Mouse (Mus musculus) layer of hippocampus, postnatal 10 days (tissue): ENCODE measurements around the gene Syt3. TPM values are rescaled to one million over a fixed set of nuclear protein-coding genes. Genes with fewer than 3 reads are reported as not detected.
A peak's percentile ranks its signal among the peaks of the same experiment; 100 is the strongest.

Experiments used
- DNase-seq, 2 experiments: peaks; one replicate each; pipeline ENCODE4 v3.0.0; 2021; ENCODE audit warnings: low spot score in 2 of 2
- total RNA-seq, 2 experiments: library from RNA; stranded (reverse); gene quantifications; 2 replicates each; pipeline ENCODE4 v1.2.3; 2021

The Syt3 gene
- total RNA-seq, 2 experiments from 2014 or later, result 84.0 to 90.2 TPM

- no peak for DNase-seq
These were observed 17.8 kb downstream of the Syt3 start for GRCm38 (mm10) chr7:44401673-44402072.

GRCm38 (mm10) chr7:44405346-44406014, 21.6 kb downstream of the Syt3 start:
- peak; percentile 93 for DNase-seq

- DNase-seq, result no peak
These were observed 22.1 kb downstream of the Syt3 start for GRCm38 (mm10) chr7:44406015-44406355.

GRCm38 (mm10) chr7:44411144-44411543, 27.2 kb downstream of the Syt3 start:
- no peak for DNase-seq

- no peak for DNase-seq
These were observed 29.4 kb downstream of the Syt3 start for GRCm38 (mm10) chr7:44413307-44413706.

- no peak for DNase-seq
These were observed 43.8 kb downstream of the Syt3 start for GRCm38 (mm10) chr7:44427666-44428065.

- peak; percentile 76 to 82 for DNase-seq
These were observed 44.5 kb downstream of the Syt3 start for GRCm38 (mm10) chr7:44428171-44428950.

GRCm38 (mm10) chr7:44428968-44429521, 45.1 kb downstream of the Syt3 start, which contains the start of gene Lrrc4b:
Gene Lrrc4b, plus strand, starts transcription at chr7:44429018.
- DNase-seq, result peak; percentile 84 to 88

- DNase-seq, result peak; percentile 71 to 77
These were observed 45.9 kb downstream of the Syt3 start for GRCm38 (mm10) chr7:44429534-44430488.

- no peak for DNase-seq
These were observed 48.6 kb downstream of the Syt3 start for GRCm38 (mm10) chr7:44432550-44432949.

- DNase-seq, result no peak
These were observed 49.5 kb downstream of the Syt3 start for GRCm38 (mm10) chr7:44433371-44433770.

- no peak for DNase-seq
These were observed 50.2 kb downstream of the Syt3 start for GRCm38 (mm10) chr7:44434089-44434488.

GRCm38 (mm10) chr7:44435796-44436195, 51.9 kb downstream of the Syt3 start:
- DNase-seq, result no peak

GRCm38 (mm10) chr7:44436267-44436666, 52.4 kb downstream of the Syt3 start:
- no peak for DNase-seq

GRCm38 (mm10) chr7:44437188-44437587, 53.3 kb downstream of the Syt3 start:
- no peak for DNase-seq

GRCm38 (mm10) chr7:44437933-44438332, 54.0 kb downstream of the Syt3 start:
- DNase-seq, result no peak

GRCm38 (mm10) chr7:44439696-44440095, 55.8 kb downstream of the Syt3 start:
- DNase-seq, result no peak

GRCm38 (mm10) chr7:44440479-44440878, 56.6 kb downstream of the Syt3 start:
- DNase-seq, result no peak

GRCm38 (mm10) chr7:44441180-44441579, 57.3 kb downstream of the Syt3 start:
- no peak for DNase-seq

GRCm38 (mm10) chr7:44441648-44442109, 57.8 kb downstream of the Syt3 start:
- peak; percentile 75 to 76 for DNase-seq

- DNase-seq, result peak; percentile 58 to 68
These were observed 58.5 kb downstream of the Syt3 start for GRCm38 (mm10) chr7:44442407-44442821.
